Mouse (Mus musculus) urinary bladder, adult 18-20 months (tissue): ENCODE data around the gene Khk.
A peak's percentile ranks its signal among the peaks of the same experiment; 100 is the strongest.

ENCODE experiments used
- DNase-seq, 2 experiments: peaks; one replicate each; pipeline ENCODE4 v3.0.0; 2022; ENCODE audit warnings: low spot score in 2 of 2, mixed read lengths in 2 of 2

The Khk gene

DNA sequence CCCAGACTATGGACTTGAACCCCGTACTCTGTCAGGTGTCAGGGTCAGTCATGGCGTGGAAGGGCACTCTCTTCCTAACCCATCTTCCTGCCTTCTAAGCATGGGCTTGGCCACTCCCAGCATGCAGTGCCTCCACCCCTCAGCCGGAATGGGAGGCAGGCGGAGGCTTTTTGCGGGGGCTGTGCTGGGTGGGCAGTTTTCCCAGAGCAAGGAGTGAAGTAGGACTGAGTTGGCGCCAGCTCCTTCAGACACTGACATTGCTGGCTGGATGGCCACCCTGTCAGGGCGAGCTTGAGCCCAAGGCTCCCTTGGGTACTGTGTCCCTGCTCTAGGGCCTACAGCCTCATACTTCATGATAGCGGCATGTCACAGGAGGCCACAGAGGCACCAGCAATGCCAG, 47.2 kb downstream of the Khk start, which contains the start of gene Tcf23:
Tcf23 (plus strand) TSS at position 247 of the 400 bp plus-strand sequence.
- DNase-seq, result peak in 1 of 2 experiments; percentile 68

DNA sequence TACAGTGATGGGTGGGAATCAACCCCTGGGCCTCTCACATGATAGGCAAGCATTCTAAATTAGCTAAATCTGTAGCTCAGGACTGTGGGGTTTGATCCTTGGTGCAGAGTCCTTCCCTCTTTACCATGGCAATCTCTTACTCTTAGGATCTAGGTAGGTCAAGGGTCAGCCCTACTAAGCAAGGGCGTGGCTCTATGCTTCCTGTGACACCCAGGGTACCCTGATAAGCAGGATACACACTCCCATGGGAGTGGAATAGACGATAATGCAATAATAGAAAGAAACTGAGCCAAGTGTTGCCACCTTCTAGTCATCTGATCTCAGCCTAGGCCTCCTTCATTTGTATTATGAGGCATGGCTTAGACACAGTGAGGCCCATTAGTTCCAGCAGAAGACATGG, 48.2 kb downstream of the Khk start:
- DNase-seq, result no peak

DNA sequence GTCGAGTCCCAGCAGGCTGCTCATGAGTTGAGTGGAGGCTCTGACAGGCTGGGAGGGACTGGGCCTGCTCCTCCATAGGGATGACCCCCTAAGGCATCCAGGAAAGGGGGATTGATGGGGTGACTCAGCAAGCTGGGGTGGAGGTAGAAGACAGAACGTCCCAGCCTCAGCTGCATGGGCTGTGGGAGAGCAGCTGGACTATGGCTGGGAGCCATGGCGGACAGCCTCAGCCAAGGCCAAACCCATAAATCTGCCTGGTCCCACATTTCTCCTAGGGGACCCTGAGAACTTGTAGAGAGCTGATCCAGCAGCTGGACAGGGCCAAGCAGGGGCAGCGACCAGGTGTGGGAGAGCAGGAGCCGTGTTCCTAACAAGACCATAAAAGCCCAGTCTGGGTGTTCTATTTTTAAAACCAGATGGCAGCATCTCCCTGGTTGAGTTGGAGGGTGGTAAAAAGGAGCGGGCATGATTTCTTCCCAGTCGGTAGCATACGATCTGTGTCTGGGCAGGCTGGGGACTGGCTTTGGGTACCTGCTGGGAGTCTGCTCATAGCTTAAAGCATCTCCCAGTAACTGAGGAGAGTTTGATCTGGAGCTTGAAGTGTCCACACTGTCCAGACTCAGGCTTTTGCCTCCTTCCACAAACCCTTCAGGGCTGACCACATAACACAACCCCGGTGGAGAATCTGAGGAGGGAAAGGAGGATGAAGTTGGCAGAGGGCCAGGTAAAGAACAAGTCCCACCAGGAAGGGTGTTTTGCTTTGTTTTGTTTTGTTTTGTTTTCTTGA, 53.8 kb downstream of the Khk start:
- peak in 1 of 2 experiments; percentile 52 for DNase-seq
